Mouse (Mus musculus) forebrain, embryonic 12.5 days (tissue): ENCODE measurements at regions not wholly inside any gene's neighbourhood (a gene's known extent, or its start where the extent isn't known, plus 50 kb on each side); places are given as distances from the start of the nearest gene placed in this dataset.

Experiments
- ATAC-seq: fragments of 200-750 bp; cut with Nextera tagmentation; 2 replicates; pipeline ENCODE4 v1.8.0; 2017; ENCODE audit warnings: moderate TSS enrichment; ENCODE audit not compliant: low FRiP score
- H3K27ac ChIP-seq: fragments of 300-500 bp; sonication (generic); 2 replicates; pipeline ENCODE4 v1.5.1; 2016; ENCODE audit warnings: mild to moderate bottlenecking
- H3K27me3 ChIP-seq: fragments of 300-500 bp; sonication (generic); 2 replicates; pipeline ENCODE4 v1.6.1; 2016; ENCODE audit warnings: mild to moderate bottlenecking
- H3K36me3 ChIP-seq: fragments of 300-500 bp; sonication (generic); replicated peaks from 2 replicates; pipeline ENCODE4 v1.6.1; 2016; ENCODE audit warnings: mild to moderate bottlenecking
- H3K4me1 ChIP-seq: fragments of 300-500 bp; sonication (generic); 2 replicates; pipeline ENCODE4 v1.6.1; 2016
- H3K4me2 ChIP-seq: fragments of 300-500 bp; sonication (generic); 2 replicates; pipeline ENCODE4 v1.6.1; 2016; ENCODE audit warnings: mild to moderate bottlenecking, moderate library complexity
- H3K4me3 ChIP-seq: fragments of 300-500 bp; sonication (generic); replicated peaks from 2 replicates; pipeline ENCODE4 v1.5.1; 2016; ENCODE audit warnings: mild to moderate bottlenecking
- H3K9ac ChIP-seq: fragments of 300-500 bp; sonication (generic); 2 replicates; pipeline ENCODE4 v1.6.1; 2016; ENCODE audit warnings: mild to moderate bottlenecking
- H3K9me3 ChIP-seq: fragments of 300-500 bp; sonication (generic); 2 replicates; pipeline ENCODE4 v1.6.1; 2016
- WGBS: fragments of 180-500 bp; shearing (Covaris S2); methylation state at CpG from one replicate; pipeline ENCODE4 v1.1.7; 2016; 5-methylcytosine and 5-hydroxymethylcytosine counted together

- H3K9ac ChIP-seq = no peak overlapping the region
Observed at GRCm38 (mm10) chr1:90509371-90509770, 93.4 kb upstream of the Cops8 start.

GRCm38 (mm10) chr1:90513442-90514070 is 89.2 kb upstream of the Cops8 start:
- no peak for ATAC-seq
- no peaks in the 10 kb centered on the region; the same call in 1 of the 2 replicates for H3K27me3 ChIP-seq
- H3K9ac ChIP-seq = no peak overlapping the region

More at GRCm38 (mm10) chr1:90509371-90509770, 93.4 kb upstream of the Cops8 start:
- no peaks in the 10 kb centered on the region for H3K9me3 ChIP-seq
- no peak overlapping the region for H3K27ac ChIP-seq
- no peaks in the 10 kb centered on the region; the same call in 1 of the 2 replicates for H3K27me3 ChIP-seq
- no peaks in the 10 kb centered on the region for H3K36me3 ChIP-seq
- 85% methylated on average over 7 of the region's 7 CpGs for WGBS
- ATAC-seq = no peak
- no peak overlapping the region for H3K4me2 ChIP-seq
- H3K4me1 ChIP-seq = peaks cover 14% of the 10 kb centered on the region
- no peak overlapping the region for H3K4me3 ChIP-seq

GRCm38 (mm10) chr1:90514176-90514575 is 88.6 kb upstream of the Cops8 start:
- no peaks in the 10 kb centered on the region for H3K9me3 ChIP-seq
- H3K4me2 ChIP-seq = no peak overlapping the region
- no peak overlapping the region for H3K27ac ChIP-seq
- no peak overlapping the region for H3K9ac ChIP-seq
- no peak for ATAC-seq
- 85% methylated on average over 7 of the region's 7 CpGs for WGBS
- H3K4me3 ChIP-seq = no peak overlapping the region
- H3K27me3 ChIP-seq = no peaks in the 10 kb centered on the region; the same call in 1 of the 2 replicates
- H3K36me3 ChIP-seq = no peaks in the 10 kb centered on the region
- H3K4me1 ChIP-seq = peaks cover 11% of the 10 kb centered on the region

More at GRCm38 (mm10) chr1:90513442-90514070, 89.2 kb upstream of the Cops8 start:
- Histone ChIP-seq H3K4me1 (peaks cover 5% of the 10 kb centered on the region), H3K27ac (no peak overlapping the region), H3K4me3 (no peak overlapping the region), H3K36me3 (no peaks in the 10 kb centered on the region), H3K4me2 (no peak overlapping the region), H3K9me3 (no peaks in the 10 kb centered on the region)
- 72% methylated on average over 4 of the region's 4 CpGs for WGBS

GRCm38 (mm10) chr1:90518584-90519265 is 84.1 kb upstream of the Cops8 start:
- Histone ChIP-seq H3K9ac (no peak overlapping the region), H3K27me3 (peaks cover 2% of the 10 kb centered on the region; the same call in 1 of the 2 replicates), H3K4me3 (no peak overlapping the region), H3K27ac (no peak overlapping the region), H3K36me3 (no peaks in the 10 kb centered on the region), H3K9me3 (no peaks in the 10 kb centered on the region), H3K4me2 (no peak overlapping the region), H3K4me1 (peaks cover 12% of the 10 kb centered on the region)
- no peak for ATAC-seq
- 60% methylated on average over 9 of the region's 9 CpGs for WGBS

GRCm38 (mm10) chr1:90519284-90520275 is 83.2 kb upstream of the Cops8 start:
- Histone ChIP-seq H3K4me2 (no peak overlapping the region), H3K9ac (no peak overlapping the region), H3K27ac (0 out of 2 replicates have a peak overlapping the region, but pooled peaks have one; percentile 13), H3K9me3 (no peaks in the 10 kb centered on the region), H3K27me3 (0 out of 2 replicates have a peak, but pooled peaks cover 3% of the 10 kb centered on the region), H3K4me3 (no peak overlapping the region), H3K4me1 (peaks cover 12% of the 10 kb centered on the region), H3K36me3 (no peaks in the 10 kb centered on the region)
- WGBS = 71% methylated on average over 12 of the region's 12 CpGs
- ATAC-seq = no peak

- Histone ChIP-seq H3K9ac (no peak overlapping the region), H3K27me3 (0 out of 2 replicates have a peak, but pooled peaks cover 3% of the 10 kb centered on the region), H3K36me3 (no peaks in the 10 kb centered on the region), H3K4me3 (no peak overlapping the region), H3K4me1 (peaks cover 12% of the 10 kb centered on the region), H3K4me2 (no peak overlapping the region), H3K9me3 (no peaks in the 10 kb centered on the region), H3K27ac (no peak overlapping the region)
- WGBS = 87% methylated on average over 8 of the region's 8 CpGs
- ATAC-seq = no peak
Observed at GRCm38 (mm10) chr1:90522294-90522693, 80.5 kb upstream of the Cops8 start.

GRCm38 (mm10) chr1:90524641-90525220 is 78.0 kb upstream of the Cops8 start:
- Histone ChIP-seq H3K27me3 (0 out of 2 replicates have a peak, but pooled peaks cover 3% of the 10 kb centered on the region), H3K9ac (no peak overlapping the region), H3K4me3 (no peak overlapping the region), H3K36me3 (no peaks in the 10 kb centered on the region), H3K4me2 (no peak overlapping the region), H3K9me3 (no peaks in the 10 kb centered on the region), H3K4me1 (peaks cover 6% of the 10 kb centered on the region; the same call in 1 of the 2 replicates), H3K27ac (no peak overlapping the region)
- 37% methylated on average over 3 of the region's 3 CpGs for WGBS
- ATAC-seq = no peak

- H3K4me3 ChIP-seq = no peak overlapping the region
- ATAC-seq = no peak
- H3K9ac ChIP-seq = no peak overlapping the region
- no peaks in the 10 kb centered on the region for H3K9me3 ChIP-seq
- 74% methylated on average over 7 of the region's 7 CpGs for WGBS
- H3K27me3 ChIP-seq = 0 out of 2 replicates have a peak, but pooled peaks cover 3% of the 10 kb centered on the region
- H3K4me2 ChIP-seq = no peak overlapping the region
- no peaks in the 10 kb centered on the region for H3K36me3 ChIP-seq
- no peak overlapping the region for H3K27ac ChIP-seq
- H3K4me1 ChIP-seq = peaks cover 6% of the 10 kb centered on the region; the same call in 1 of the 2 replicates
Observed at GRCm38 (mm10) chr1:90526311-90526710, 76.5 kb upstream of the Cops8 start.

GRCm38 (mm10) chr1:90527947-90528717 is 74.6 kb upstream of the Cops8 start:
- 0 out of 2 replicates have a peak, but pooled peaks cover 3% of the 10 kb centered on the region for H3K27me3 ChIP-seq
- H3K4me2 ChIP-seq = no peak overlapping the region
- no peak overlapping the region for H3K4me3 ChIP-seq
- WGBS = 74% methylated on average over 11 of the region's 11 CpGs
- H3K9ac ChIP-seq = no peak overlapping the region
- no peaks in the 10 kb centered on the region for H3K9me3 ChIP-seq
- peaks cover 6% of the 10 kb centered on the region; the same call in 1 of the 2 replicates for H3K4me1 ChIP-seq
- no peak for ATAC-seq
- no peak overlapping the region for H3K27ac ChIP-seq
- H3K36me3 ChIP-seq = no peaks in the 10 kb centered on the region

GRCm38 (mm10) chr1:90533481-90533880 is 69.3 kb upstream of the Cops8 start:
- Histone ChIP-seq H3K27me3 (no peaks in the 10 kb centered on the region), H3K4me2 (no peak overlapping the region), H3K9ac (no peak overlapping the region), H3K36me3 (no peaks in the 10 kb centered on the region), H3K4me3 (no peak overlapping the region), H3K27ac (no peak overlapping the region), H3K4me1 (peaks cover 3% of the 10 kb centered on the region; the same call in 1 of the 2 replicates), H3K9me3 (no peaks in the 10 kb centered on the region)
- no peak for ATAC-seq
- 97% methylated on average over 6 of the region's 6 CpGs for WGBS

- no peaks in the 10 kb centered on the region for H3K36me3 ChIP-seq
- H3K4me2 ChIP-seq = no peak overlapping the region
- no peak overlapping the region for H3K4me3 ChIP-seq
- no peak overlapping the region for H3K27ac ChIP-seq
- no peaks in the 10 kb centered on the region for H3K27me3 ChIP-seq
- H3K9me3 ChIP-seq = 0 out of 2 replicates have a peak, but pooled peaks cover under 1% of the 10 kb centered on the region
- H3K9ac ChIP-seq = no peak overlapping the region
- H3K4me1 ChIP-seq = no peaks in the 10 kb centered on the region
- ATAC-seq = no peak
Observed at GRCm38 (mm10) chr1:90536105-90536504, 66.7 kb upstream of the Cops8 start.
